Mouse (Mus musculus): Measurements from ENCODE around the gene Plin3. TPM values are rescaled to one million over a fixed set of nuclear protein-coding genes. Genes with fewer than 3 reads are reported as not detected.

Gene Plin3
- 19.3 and 25.7 TPM in 2 replicates for polyA plus RNA-seq (2015; fragmentation: Nextera tagmentation; extraction: Ambion mirVana)

GRCm38 (mm10) chr17:56292531-56293222 is at the start of gene Plin3:
Gene Plin3, minus strand, starts transcription at chr17:56292873.

GRCm38 (mm10) chr17:56325450-56326152 is 32.9 kb upstream of the Plin3 start, which contains the start of gene Kdm4b:
Gene Kdm4b, plus strand, starts transcription at chr17:56326062.

GRCm38 (mm10) chr17:56303160-56303846 is 10.6 kb upstream of the Plin3 start, which contains the start of gene Uhrf1:
Gene Uhrf1, plus strand, starts transcription at chr17:56303321.

GRCm38 (mm10) chr17:56300186-56300585 is 7.5 kb upstream of the Plin3 start, which contains the start of gene Arrdc5:
Gene Arrdc5, minus strand, starts transcription at chr17:56300286.

GRCm38 (mm10) chr17:56276643-56277566 is 15.8 kb downstream of the Plin3 start, which contains the start of gene Ticam1:
Gene Ticam1, minus strand, starts transcription at chr17:56276786.

GRCm38 (mm10) chr17:56256239-56256881 is 36.3 kb downstream of the Plin3 start, which contains the start of gene Fem1a:
Gene Fem1a, plus strand, starts transcription at chr17:56256810.

MicroRNAs encoded within 50 kb of the gene (microRNA counts, 519-probe panel; counts per million panel counts)
- microRNA mmu-miR-7b, result 88.3 counts per million

Other genes starting within 250 kb of the Plin3 start
- 15.6 and 17.0 TPM in 2 replicates for gene Ubxn6, start 217.8 kb downstream of the Plin3 start, polyA plus RNA-seq (2015; fragmentation: Nextera tagmentation; extraction: Ambion mirVana)
- 54.4 and 62.0 TPM in 2 replicates for gene Hdgfl2, start 213.2 kb downstream of the Plin3 start, polyA plus RNA-seq (2015; fragmentation: Nextera tagmentation; extraction: Ambion mirVana)
- 0.06 and 0.11 TPM in 2 replicates for gene Plin4, start 183.1 kb downstream of the Plin3 start, polyA plus RNA-seq (2015; fragmentation: Nextera tagmentation; extraction: Ambion mirVana)
- gene Plin5, start 175.3 kb downstream of the Plin3 start, polyA plus RNA-seq (2015; fragmentation: Nextera tagmentation; extraction: Ambion mirVana), result 0.19 and 0.33 TPM in 2 replicates
- gene Lrg1, start 170.9 kb downstream of the Plin3 start, polyA plus RNA-seq (2015; fragmentation: Nextera tagmentation; extraction: Ambion mirVana), result 69.0 and 83.3 TPM in 2 replicates
- 1.6 and 1.8 TPM in 2 replicates for gene Sema6b, start 152.5 kb downstream of the Plin3 start, polyA plus RNA-seq (2015; fragmentation: Nextera tagmentation; extraction: Ambion mirVana)
- 6.0 and 8.1 TPM in 2 replicates for gene Tnfaip8l1, start 130.4 kb downstream of the Plin3 start, polyA plus RNA-seq (2015; fragmentation: Nextera tagmentation; extraction: Ambion mirVana)
- 42.6 and 43.0 TPM in 2 replicates for gene Mydgf, start 109.0 kb downstream of the Plin3 start, polyA plus RNA-seq (2015; fragmentation: Nextera tagmentation; extraction: Ambion mirVana)
- gene Dpp9, start 74.0 kb downstream of the Plin3 start, polyA plus RNA-seq (2015; fragmentation: Nextera tagmentation; extraction: Ambion mirVana), result 12.8 and 13.9 TPM in 2 replicates
- 6.2 and 6.8 TPM in 2 replicates for gene Fem1a, start 36.1 kb downstream of the Plin3 start, polyA plus RNA-seq (2015; fragmentation: Nextera tagmentation; extraction: Ambion mirVana)
- 2.2 and 2.4 TPM in 2 replicates for gene Ticam1, start 16.1 kb downstream of the Plin3 start, polyA plus RNA-seq (2015; fragmentation: Nextera tagmentation; extraction: Ambion mirVana)
- not detected in 2 replicates for gene Arrdc5, start 7.4 kb upstream of the Plin3 start, polyA plus RNA-seq (2015; fragmentation: Nextera tagmentation; extraction: Ambion mirVana)
- gene Uhrf1, start 10.4 kb upstream of the Plin3 start, polyA plus RNA-seq (2015; fragmentation: Nextera tagmentation; extraction: Ambion mirVana), result 104 and 118 TPM in 2 replicates
- 5.8 and 8.2 TPM in 2 replicates for gene Kdm4b, start 33.2 kb upstream of the Plin3 start, polyA plus RNA-seq (2015; fragmentation: Nextera tagmentation; extraction: Ambion mirVana)
- gene Ptprs, start 183.6 kb upstream of the Plin3 start, polyA plus RNA-seq (2015; fragmentation: Nextera tagmentation; extraction: Ambion mirVana), result 13.2 and 17.0 TPM in 2 replicates
- not detected in 2 replicates for gene Znrf4, start 219.6 kb upstream of the Plin3 start, polyA plus RNA-seq (2015; fragmentation: Nextera tagmentation; extraction: Ambion mirVana)

Data from spleen, postnatal 0 days (tissue).